Mouse (Mus musculus): ENCODE data around the gene Olfr478.
"Not testable (repeated sequence)": the region's sequence is repeated elsewhere in the genome, so short reads cannot be mapped to it uniquely, and the experiment has no call there.

Gene Olfr478

GRCm38 (mm10) chr7:108033889-108034288 lies at the start of gene Olfr478:
Gene Olfr478, minus strand, starts transcription at chr7:108033989.
- no peak for DNase-seq (ENCODE audit: low read depth, low spot score)

GRCm38 (mm10) chr7:108079555-108079954 lies 45.8 kb upstream of the Olfr478 start, which contains the start of gene Olfr481:
Gene Olfr481, plus strand, starts transcription at chr7:108079855.
- no peak for DNase-seq (ENCODE audit: low read depth, low spot score)

- DNase-seq (ENCODE audit: low read depth, low spot score): no peak
Observed at GRCm38 (mm10) chr7:108067246-108067645, 33.5 kb upstream of the Olfr478 start, which contains the start of gene Olfr480. Gene Olfr480, minus strand, starts transcription at chr7:108067346.

- no peak for DNase-seq (ENCODE audit: low read depth, low spot score)
Observed at GRCm38 (mm10) chr7:108050393-108050792, 16.6 kb upstream of the Olfr478 start, which contains the start of gene Olfr479. Gene Olfr479, plus strand, starts transcription at chr7:108050693.

GRCm38 (mm10) chr7:108014256-108014655 lies 19.5 kb downstream of the Olfr478 start:
- DNase-seq (ENCODE audit: low read depth, low spot score): not testable (repeated sequence)

GRCm38 (mm10) chr7:107986393-107986792 lies 47.4 kb downstream of the Olfr478 start, which contains the start of gene Olfr477:
Gene Olfr477, plus strand, starts transcription at chr7:107986693.
- no peak for DNase-seq (ENCODE audit: low read depth, low spot score)

Data from brain, adult 2 months (tissue).